Mouse (Mus musculus) heart, postnatal 0 days (tissue): ENCODE data around the gene Skp1a.

Experiments used
- CTCF ChIP-seq: IDR thresholded peaks from 2 replicates; pipeline ENCODE4 v1.5.1; 2016; ENCODE audit warnings: antibody characterized with exemption, control low read depth, low read depth
- EP300 ChIP-seq: IDR thresholded peaks from 2 replicates; pipeline ENCODE4 v1.6.1; 2016; ENCODE audit warnings: antibody characterized with exemption, low read depth

GRCm38 (mm10) chr11:52275774-52276555 is 44.2 kb downstream of the Skp1a start:
- TF ChIP-seq CTCF (no peak), EP300 (no peak)
